Mouse (Mus musculus): ENCODE results near the gene Fam186b.
"Not testable (repeated sequence)": the region's sequence is repeated elsewhere in the genome, so short reads cannot be mapped to it uniquely, and the experiment has no call there.

- not testable (repeated sequence) for TF ChIP-seq CTCF, POLR2A (IDR thresholded peaks at IDR 0.05; ENCODE audit: extremely low read depth, insufficient read depth, low read length)
Observed at GRCm38 (mm10) chr15:99251111-99251510, 44.6 kb downstream of the Fam186b start.
